Mouse (Mus musculus) bone marrow macrophage, adult 2 months (primary cell): ENCODE data around the gene Smok2b.
"Not testable (repeated sequence)": the region's sequence is repeated elsewhere in the genome, so short reads cannot be mapped to it uniquely, and the experiment has no call there.

Experiments
- CTCF ChIP-seq: IDR thresholded peaks from 2 replicates; pipeline ENCODE4 v1.5.1; 2012; ENCODE audit warnings: low read depth, mild to moderate bottlenecking, low read length, moderate library complexity
- POLR2A ChIP-seq: IDR thresholded peaks from 2 replicates; pipeline ENCODE4 v1.6.1; 2012; ENCODE audit warnings: mild to moderate bottlenecking, low read depth, low read length, borderline replicate concordance

GRCm38 (mm10) chr17:13188846-13189245 is 41.2 kb upstream of the Smok2b start:
- not testable (repeated sequence) for TF ChIP-seq CTCF, POLR2A
